Mouse (Mus musculus): ENCODE data around the gene Skint3.

Gene Skint3

DNA sequence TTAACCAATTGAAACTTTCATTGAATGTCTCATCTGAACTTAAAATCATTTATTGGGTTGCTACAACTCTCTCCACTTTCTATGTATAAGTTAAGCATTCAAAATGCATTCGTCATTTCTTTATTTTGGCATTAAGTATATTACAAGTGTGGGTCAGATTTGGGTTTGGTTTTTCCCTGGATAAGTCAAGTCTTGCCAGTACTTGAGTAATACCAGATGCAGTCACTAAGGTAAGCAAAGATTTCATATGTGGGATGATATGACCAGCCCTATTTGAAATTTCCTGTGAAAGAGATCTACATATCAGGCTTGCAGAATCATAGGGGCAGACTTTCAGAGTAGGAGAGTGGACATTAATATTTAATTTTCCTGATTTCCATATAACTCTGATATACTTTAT lies at the start of gene Skint3:
Skint3 (plus strand) TSS at position 301 of the 400 bp plus-strand sequence.
- in situ Hi-C loops (cut with MboI, MseI): no loop called here

- in situ Hi-C loops (cut with MboI, MseI): no loop called here
These were observed 11.4 kb downstream of the Skint3 start for GRCm38 (mm10) chr4:112243416-112243815.

DNA sequence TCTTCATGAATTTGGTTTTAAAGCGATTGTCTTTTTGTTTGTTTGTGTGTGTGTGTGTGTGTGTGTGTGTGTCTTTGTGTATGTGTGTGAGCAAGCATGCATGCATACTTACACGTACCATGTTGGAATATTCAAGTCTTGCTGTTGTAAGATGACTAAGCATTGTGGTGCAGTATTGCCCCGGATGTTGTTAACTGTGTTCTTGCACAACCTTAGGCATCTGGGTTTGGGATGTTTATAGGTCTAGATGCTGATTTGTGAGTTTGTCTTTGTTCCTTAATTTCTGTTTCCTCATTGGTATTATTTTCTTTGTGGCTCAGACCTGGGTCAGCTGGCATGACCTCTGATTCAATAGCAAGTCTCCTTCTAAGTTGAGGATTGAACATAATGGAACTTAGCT lies 11.9 kb downstream of the Skint3 start:
- in situ Hi-C loops (cut with MboI, MseI): no loop called here

- in situ Hi-C loops (cut with MboI, MseI): no loop called here
These were observed 24.0 kb downstream of the Skint3 start for GRCm38 (mm10) chr4:112256022-112256421.

DNA sequence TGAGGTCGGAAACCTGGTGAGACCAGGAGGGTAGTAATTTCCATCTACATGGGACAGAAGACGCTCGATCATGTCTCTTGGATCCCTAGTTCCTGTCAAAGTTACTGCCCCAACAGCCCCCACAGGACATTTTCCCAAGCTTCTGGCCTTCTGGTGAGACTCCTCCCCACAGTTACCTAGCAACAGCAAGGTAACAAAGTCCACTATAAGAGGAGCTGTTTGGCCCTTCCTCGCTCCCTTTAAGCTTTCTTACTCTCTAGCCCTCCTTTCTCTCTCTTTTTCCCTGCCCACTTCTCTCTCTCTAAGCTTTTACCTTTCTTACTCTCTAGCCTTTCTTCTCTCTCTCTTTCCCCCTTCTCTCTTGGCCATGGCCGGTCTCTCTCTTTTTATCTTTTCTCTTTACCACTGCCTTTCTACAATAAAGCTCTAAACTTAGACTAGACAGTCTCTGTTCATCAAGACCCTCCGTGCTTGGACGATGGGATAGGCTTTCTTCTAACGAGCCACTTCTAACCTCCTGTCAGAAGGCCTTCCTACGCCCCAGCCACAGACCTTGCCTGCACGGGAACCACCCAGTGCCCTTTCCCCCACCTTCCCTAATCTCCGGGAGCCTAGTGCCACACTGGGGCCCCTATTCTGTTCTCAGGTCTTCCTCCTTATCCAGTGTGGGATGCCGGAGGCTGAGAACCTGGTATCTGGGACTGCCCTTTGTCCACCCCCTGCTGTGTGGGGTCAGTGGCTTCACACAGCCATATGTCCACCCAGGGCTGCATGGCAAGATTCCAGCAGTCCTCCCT lies 55.3 kb downstream of the Skint3 start:
- in situ Hi-C loops (cut with MboI, MseI): no loop called here

DNA sequence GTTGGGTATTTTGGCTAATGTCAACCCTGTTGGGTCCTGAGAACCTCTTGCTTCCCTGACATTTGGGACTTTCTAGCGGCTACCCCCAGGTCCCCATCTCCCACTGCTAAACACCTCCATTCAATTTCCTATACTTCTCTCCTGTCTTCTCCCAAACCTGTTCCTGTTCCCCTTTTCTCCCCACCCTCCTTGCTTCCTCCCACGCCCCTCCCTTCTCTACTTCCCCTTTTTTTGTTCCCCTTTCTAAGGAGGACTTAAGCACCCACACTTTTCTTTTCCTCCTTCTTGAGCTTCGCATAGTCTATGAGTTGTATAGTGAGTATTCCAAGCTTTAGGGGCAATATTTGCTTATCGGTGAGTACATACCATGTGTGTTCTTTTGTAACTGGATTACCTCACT lies 56.4 kb downstream of the Skint3 start:
- in situ Hi-C loops (cut with MboI, MseI): no loop called here

DNA sequence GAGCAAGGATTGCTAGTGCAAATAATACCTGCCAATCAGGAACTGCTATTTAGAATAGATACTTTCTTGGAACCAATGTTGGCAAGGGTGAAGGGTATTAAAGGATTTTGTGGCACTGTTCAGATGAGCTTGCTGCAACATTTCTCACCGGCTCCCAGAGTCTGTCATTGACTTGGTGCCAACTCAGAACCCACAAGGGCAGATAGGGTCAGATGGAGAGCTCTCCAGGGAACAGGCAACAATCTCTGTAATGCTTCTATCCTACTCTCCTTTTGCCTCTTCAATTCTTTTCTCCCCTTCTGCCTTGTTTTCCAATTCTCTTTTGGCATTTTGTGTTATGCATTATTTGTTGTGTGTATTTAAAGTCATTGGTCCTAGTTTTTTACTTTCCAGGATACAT lies 70.3 kb downstream of the Skint3 start:
- in situ Hi-C loops (cut with MboI, MseI): no loop called here

DNA sequence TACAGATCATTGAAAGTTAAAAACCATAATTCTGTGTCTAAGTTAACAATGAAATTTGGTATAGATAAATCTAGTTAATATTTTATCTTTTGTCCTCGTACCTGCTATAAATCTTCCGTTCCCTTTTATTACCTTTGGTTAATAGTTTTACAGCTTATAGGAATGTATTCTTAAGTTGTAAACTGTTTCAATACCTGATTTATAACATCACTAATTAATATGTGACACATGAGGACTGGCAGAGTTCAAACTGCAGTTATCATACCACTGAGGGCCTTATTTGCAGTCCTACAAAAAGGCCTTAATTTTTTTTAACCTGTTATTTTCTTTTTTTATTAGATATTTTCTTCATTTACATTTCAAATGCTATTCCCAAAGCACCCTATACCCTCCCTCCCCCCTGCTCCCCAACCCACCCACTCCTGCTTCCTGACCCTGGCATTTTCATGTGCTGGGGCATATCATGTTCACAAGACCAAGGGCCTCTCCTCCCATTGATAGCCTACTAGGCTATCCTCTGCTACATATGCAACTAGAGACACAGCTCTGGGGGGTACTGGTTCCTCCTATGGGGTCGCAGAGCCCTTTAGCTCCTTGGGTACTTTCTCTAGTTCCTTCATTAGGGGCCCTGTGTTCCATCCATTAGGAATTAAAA lies 70.9 kb downstream of the Skint3 start:
- in situ Hi-C loops (cut with MboI, MseI): no loop called here

GRCm38 (mm10) chr4:112349111-112349510 lies 117.1 kb downstream of the Skint3 start:
- in situ Hi-C loops (cut with MboI, MseI): loop anchor here (5.0 kb wide), 1 partner anchor 1723 kb away; no protein-coding TSS in a partner anchor

Measured in T-helper 1 cell (primary cell).